Mouse (Mus musculus): ENCODE measurements around the gene Deup1. TPM values are rescaled to one million over a fixed set of nuclear protein-coding genes. Genes with fewer than 3 reads are reported as not detected.

The Deup1 gene
- polyA plus RNA-seq, 1 experiment from 2014 or later = 1.5 TPM

DNA sequence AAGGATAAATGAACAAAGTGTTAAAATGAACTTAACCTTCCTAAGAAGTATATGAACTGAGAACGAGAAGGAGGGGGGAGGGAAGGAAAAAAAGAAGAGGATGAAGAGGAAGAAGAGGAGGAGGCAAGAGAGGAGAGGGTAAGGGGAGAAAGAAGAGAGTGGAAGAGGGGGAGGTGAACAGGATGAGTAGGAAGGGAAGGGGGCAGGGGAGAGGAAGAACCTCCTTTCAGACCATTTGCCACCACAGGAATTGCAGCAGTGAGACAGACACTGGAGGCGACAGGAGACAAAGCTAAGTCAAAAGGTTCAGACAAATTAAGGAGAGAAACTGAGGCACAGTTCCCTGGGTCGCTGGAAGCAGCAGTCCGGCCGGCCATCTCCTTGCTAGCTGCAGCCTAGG is 349 bp downstream of the Deup1 start:
- no peaks in the 10 kb centered on the region for H3K27me3 ChIP-seq (ENCODE audit: control insufficient read depth, insufficient read depth, low read length)
- no peak overlapping the region for H3K27ac ChIP-seq (ENCODE audit: low read depth, low read length)
- DNase-seq (ENCODE audit: low spot score) (no peak), ATAC-seq (replicated peaks; ENCODE audit: low FRiP score) (peak; percentile 42; the same call in 1 of the 2 replicates)
- H3K4me2 ChIP-seq (ENCODE audit: low read depth, low read length, severe bottlenecking) = peak overlapping the region; percentile 73
- peak overlapping the region; percentile 28 for H3K4me3 ChIP-seq (ENCODE audit: low read depth, low read length)
- no peaks in the 10 kb centered on the region for H3K36me3 ChIP-seq (ENCODE audit: control insufficient read depth, insufficient read depth, low read length)
- H3K9me3 ChIP-seq (ENCODE audit: control insufficient read depth, low read length) = no peaks in the 10 kb centered on the region
- WGBS = 7% methylated on average over 5 of the region's 5 CpGs
- H3K4me1 ChIP-seq (replicated peaks; ENCODE audit: control insufficient read depth, insufficient read depth, low read length) = peaks cover 3% of the 10 kb centered on the region; the same call in 1 of the 2 replicates
- H3K9ac ChIP-seq (ENCODE audit: low read length) = peak overlapping the region; percentile 47

- no peaks in the 10 kb centered on the region for H3K36me3 ChIP-seq (ENCODE audit: control insufficient read depth, insufficient read depth, low read length)
- peaks cover 3% of the 10 kb centered on the region; the same call in 1 of the 2 replicates for H3K4me1 ChIP-seq (replicated peaks; ENCODE audit: control insufficient read depth, insufficient read depth, low read length)
- 70% methylated on average over 3 of the region's 3 CpGs for WGBS
- H3K9ac ChIP-seq (ENCODE audit: low read length) = no peak overlapping the region
- ATAC-seq (replicated peaks; ENCODE audit: low FRiP score) (no peak), DNase-seq (ENCODE audit: low spot score) (no peak)
- no peak overlapping the region for H3K4me2 ChIP-seq (ENCODE audit: low read depth, low read length, severe bottlenecking)
- H3K27ac ChIP-seq (ENCODE audit: low read depth, low read length) = no peak overlapping the region
- H3K9me3 ChIP-seq (ENCODE audit: control insufficient read depth, low read length) = no peaks in the 10 kb centered on the region
- no peak overlapping the region for H3K4me3 ChIP-seq (ENCODE audit: low read depth, low read length)
- no peaks in the 10 kb centered on the region for H3K27me3 ChIP-seq (ENCODE audit: control insufficient read depth, insufficient read depth, low read length)
These were observed 3.0 kb downstream of the Deup1 start for GRCm38 (mm10) chr9:15624739-15625138.

DNA sequence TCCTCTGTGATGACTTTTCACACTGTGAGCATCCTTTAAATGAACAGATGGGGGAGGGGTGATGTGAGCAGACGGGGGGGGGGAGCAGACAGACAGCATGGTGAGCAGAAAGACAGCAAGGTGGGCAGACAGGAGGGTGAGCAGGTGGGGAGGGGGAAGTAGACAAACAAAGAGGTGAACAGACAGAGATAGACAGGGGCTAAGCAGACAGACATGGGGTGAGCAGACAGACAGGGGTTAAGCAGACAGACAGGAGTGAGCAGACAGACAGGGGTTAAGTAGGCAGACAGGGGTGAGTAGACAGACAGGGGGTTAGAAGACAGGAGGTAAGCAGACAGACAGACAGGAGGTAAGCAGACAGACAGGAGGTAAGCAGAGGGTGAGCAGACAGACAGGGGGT is 8.0 kb downstream of the Deup1 start:
- Histone ChIP-seq H3K27me3 (ENCODE audit: control insufficient read depth, insufficient read depth, low read length) (no peaks in the 10 kb centered on the region), H3K4me1 (replicated peaks; ENCODE audit: control insufficient read depth, insufficient read depth, low read length) (no peaks in the 10 kb centered on the region), H3K4me2 (ENCODE audit: low read depth, low read length, severe bottlenecking) (no peak overlapping the region), H3K27ac (ENCODE audit: low read depth, low read length) (no peak overlapping the region), H3K9me3 (ENCODE audit: control insufficient read depth, low read length) (no peaks in the 10 kb centered on the region), H3K4me3 (ENCODE audit: low read depth, low read length) (no peak overlapping the region), H3K9ac (ENCODE audit: low read length) (no peak overlapping the region), H3K36me3 (ENCODE audit: control insufficient read depth, insufficient read depth, low read length) (no peaks in the 10 kb centered on the region)
- ATAC-seq (replicated peaks; ENCODE audit: low FRiP score) = no peak
- WGBS = 68% methylated on average over 1 of the region's 1 CpGs
- DNase-seq (ENCODE audit: low spot score) = no peak

- Histone ChIP-seq H3K4me1 (replicated peaks; ENCODE audit: control insufficient read depth, insufficient read depth, low read length) (no peaks in the 10 kb centered on the region), H3K36me3 (ENCODE audit: control insufficient read depth, insufficient read depth, low read length) (no peaks in the 10 kb centered on the region), H3K9ac (ENCODE audit: low read length) (no peak overlapping the region), H3K9me3 (ENCODE audit: control insufficient read depth, low read length) (no peaks in the 10 kb centered on the region), H3K27me3 (ENCODE audit: control insufficient read depth, insufficient read depth, low read length) (no peaks in the 10 kb centered on the region), H3K27ac (ENCODE audit: low read depth, low read length) (no peak overlapping the region), H3K4me2 (ENCODE audit: low read depth, low read length, severe bottlenecking) (no peak overlapping the region), H3K4me3 (ENCODE audit: low read depth, low read length) (no peak overlapping the region)
- WGBS = 75% methylated on average over 10 of the region's 10 CpGs
- DNase-seq (ENCODE audit: low spot score) (no peak), ATAC-seq (replicated peaks; ENCODE audit: low FRiP score) (no peak)
These were observed 8.6 kb downstream of the Deup1 start for GRCm38 (mm10) chr9:15619020-15619590.

GRCm38 (mm10) chr9:15617061-15617460 is 10.7 kb downstream of the Deup1 start:
- Histone ChIP-seq H3K4me2 (ENCODE audit: low read depth, low read length, severe bottlenecking) (no peak overlapping the region), H3K9ac (ENCODE audit: low read length) (no peak overlapping the region), H3K27ac (ENCODE audit: low read depth, low read length) (no peak overlapping the region), H3K9me3 (ENCODE audit: control insufficient read depth, low read length) (no peaks in the 10 kb centered on the region), H3K4me3 (ENCODE audit: low read depth, low read length) (no peak overlapping the region), H3K36me3 (ENCODE audit: control insufficient read depth, insufficient read depth, low read length) (no peaks in the 10 kb centered on the region), H3K4me1 (replicated peaks; ENCODE audit: control insufficient read depth, insufficient read depth, low read length) (no peaks in the 10 kb centered on the region), H3K27me3 (ENCODE audit: control insufficient read depth, insufficient read depth, low read length) (no peaks in the 10 kb centered on the region)
- ATAC-seq (replicated peaks; ENCODE audit: low FRiP score) (no peak), DNase-seq (ENCODE audit: low spot score) (no peak)
- WGBS = 41% methylated on average over 7 of the region's 7 CpGs

- H3K27me3 ChIP-seq (ENCODE audit: control insufficient read depth, insufficient read depth, low read length) = no peaks in the 10 kb centered on the region
- no peaks in the 10 kb centered on the region for H3K4me1 ChIP-seq (replicated peaks; ENCODE audit: control insufficient read depth, insufficient read depth, low read length)
- H3K9ac ChIP-seq (ENCODE audit: low read length) = no peak overlapping the region
- no peaks in the 10 kb centered on the region for H3K36me3 ChIP-seq (ENCODE audit: control insufficient read depth, insufficient read depth, low read length)
- H3K4me2 ChIP-seq (ENCODE audit: low read depth, low read length, severe bottlenecking) = no peak overlapping the region
- 81% methylated on average over 6 of the region's 6 CpGs for WGBS
- no peak for ATAC-seq (replicated peaks; ENCODE audit: low FRiP score)
- no peak overlapping the region for H3K4me3 ChIP-seq (ENCODE audit: low read depth, low read length)
- no peak for DNase-seq (ENCODE audit: low spot score)
- no peak overlapping the region for H3K27ac ChIP-seq (ENCODE audit: low read depth, low read length)
- no peaks in the 10 kb centered on the region for H3K9me3 ChIP-seq (ENCODE audit: control insufficient read depth, low read length)
These were observed 11.3 kb downstream of the Deup1 start for GRCm38 (mm10) chr9:15616471-15616870.

- ATAC-seq (replicated peaks; ENCODE audit: low FRiP score) (no peak), DNase-seq (ENCODE audit: low spot score) (no peak)
These were observed 18.3 kb downstream of the Deup1 start for GRCm38 (mm10) chr9:15609280-15609930.

GRCm38 (mm10) chr9:15607601-15608000 is 20.1 kb downstream of the Deup1 start:
- ATAC-seq (replicated peaks; ENCODE audit: low FRiP score) (no peak), DNase-seq (ENCODE audit: low spot score) (no peak)
- no peaks in the 10 kb centered on the region for H3K27me3 ChIP-seq (ENCODE audit: control insufficient read depth, insufficient read depth, low read length)
- no peaks in the 10 kb centered on the region for H3K36me3 ChIP-seq (ENCODE audit: control insufficient read depth, insufficient read depth, low read length)
- H3K9ac ChIP-seq (ENCODE audit: low read length) = no peak overlapping the region
- H3K27ac ChIP-seq (ENCODE audit: low read depth, low read length) = no peak overlapping the region
- no peak overlapping the region for H3K4me2 ChIP-seq (ENCODE audit: low read depth, low read length, severe bottlenecking)
- no peaks in the 10 kb centered on the region; the same call in 1 of the 2 replicates for H3K9me3 ChIP-seq (ENCODE audit: control insufficient read depth, low read length)
- H3K4me3 ChIP-seq (ENCODE audit: low read depth, low read length) = no peak overlapping the region
- no peaks in the 10 kb centered on the region for H3K4me1 ChIP-seq (replicated peaks; ENCODE audit: control insufficient read depth, insufficient read depth, low read length)
- WGBS = 87% methylated on average over 2 of the region's 2 CpGs

More at GRCm38 (mm10) chr9:15609280-15609930, 18.3 kb downstream of the Deup1 start:
- Histone ChIP-seq H3K4me2 (ENCODE audit: low read depth, low read length, severe bottlenecking) (no peak overlapping the region), H3K27me3 (ENCODE audit: control insufficient read depth, insufficient read depth, low read length) (no peaks in the 10 kb centered on the region), H3K36me3 (ENCODE audit: control insufficient read depth, insufficient read depth, low read length) (no peaks in the 10 kb centered on the region), H3K9me3 (ENCODE audit: control insufficient read depth, low read length) (no peaks in the 10 kb centered on the region; the same call in 1 of the 2 replicates), H3K4me1 (replicated peaks; ENCODE audit: control insufficient read depth, insufficient read depth, low read length) (no peaks in the 10 kb centered on the region), H3K4me3 (ENCODE audit: low read depth, low read length) (no peak overlapping the region), H3K27ac (ENCODE audit: low read depth, low read length) (no peak overlapping the region), H3K9ac (ENCODE audit: low read length) (no peak overlapping the region)
- WGBS = 95% methylated on average over 5 of the region's 5 CpGs

- Histone ChIP-seq H3K27ac (ENCODE audit: low read depth, low read length) (no peak overlapping the region), H3K27me3 (ENCODE audit: control insufficient read depth, insufficient read depth, low read length) (no peaks in the 10 kb centered on the region), H3K4me2 (ENCODE audit: low read depth, low read length, severe bottlenecking) (no peak overlapping the region), H3K9me3 (ENCODE audit: control insufficient read depth, low read length) (no peaks in the 10 kb centered on the region), H3K9ac (ENCODE audit: low read length) (no peak overlapping the region), H3K4me1 (replicated peaks; ENCODE audit: control insufficient read depth, insufficient read depth, low read length) (no peaks in the 10 kb centered on the region), H3K4me3 (ENCODE audit: low read depth, low read length) (no peak overlapping the region), H3K36me3 (ENCODE audit: control insufficient read depth, insufficient read depth, low read length) (no peaks in the 10 kb centered on the region)
- ATAC-seq (replicated peaks; ENCODE audit: low FRiP score) (no peak), DNase-seq (ENCODE audit: low spot score) (no peak)
- 86% methylated on average over 8 of the region's 8 CpGs for WGBS
These were observed 24.6 kb downstream of the Deup1 start for GRCm38 (mm10) chr9:15603156-15603555.
